Mouse (Mus musculus): ENCODE measurements around the gene Dhx58.

The Dhx58 gene

DNA sequence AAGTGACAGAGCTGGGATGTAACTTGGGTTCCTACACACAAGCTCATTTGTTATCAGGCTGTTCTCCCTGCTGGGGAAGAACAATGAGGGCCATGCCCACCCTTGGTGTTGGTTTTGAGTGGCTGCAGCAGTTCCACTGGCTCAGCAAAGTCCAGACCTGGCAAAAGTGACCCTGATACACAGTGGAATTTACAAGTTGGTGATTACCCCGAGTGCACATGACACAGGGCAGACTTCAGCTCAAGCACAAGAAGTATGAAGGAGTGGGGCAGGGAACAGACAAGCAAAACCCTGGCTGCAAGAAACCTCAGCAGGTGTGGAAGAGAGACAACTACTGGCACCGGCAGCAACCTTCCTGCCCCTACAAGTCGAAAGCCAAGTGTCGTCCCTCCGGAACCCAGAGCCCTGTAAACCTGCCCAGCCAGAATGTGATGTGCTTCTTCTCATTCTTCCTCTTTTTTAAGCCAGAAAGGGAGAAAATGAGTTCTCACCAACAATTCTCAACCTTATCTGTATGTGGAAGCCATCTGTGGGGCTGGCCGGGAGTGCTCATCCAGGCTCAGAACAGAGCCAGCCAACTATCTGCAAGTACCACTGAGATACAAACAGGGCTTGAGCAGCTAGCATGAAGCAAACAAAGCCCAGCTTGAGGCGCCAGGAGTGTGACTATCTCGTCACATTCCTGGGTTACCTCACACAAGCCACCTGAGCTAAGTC is 17.9 kb upstream of the Dhx58 start:
- DNase-seq: no peak

DNA sequence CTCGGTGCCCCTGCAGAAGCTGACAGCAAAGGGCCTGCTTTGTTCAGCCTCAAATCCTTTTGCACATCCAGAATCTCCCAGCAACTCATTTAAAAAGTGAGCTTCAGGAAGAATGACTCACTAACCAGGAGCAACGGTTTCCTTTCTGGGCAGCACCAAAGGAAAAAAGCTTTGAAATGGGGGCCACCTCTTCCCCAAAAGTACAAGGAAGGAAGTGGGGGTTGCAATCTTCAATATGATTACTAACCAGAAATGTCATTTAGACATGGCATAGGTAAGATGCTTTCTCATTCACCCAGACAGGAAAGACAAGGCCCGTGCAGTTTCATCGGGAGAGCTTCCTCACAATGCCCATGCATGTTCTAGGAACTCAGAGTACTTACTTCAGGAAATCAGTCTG is 17.2 kb upstream of the Dhx58 start:
- DNase-seq: no peak

GRCm38 (mm10) chr11:100720345-100720744 is 16.3 kb upstream of the Dhx58 start:
- DNase-seq: no peak

DNA sequence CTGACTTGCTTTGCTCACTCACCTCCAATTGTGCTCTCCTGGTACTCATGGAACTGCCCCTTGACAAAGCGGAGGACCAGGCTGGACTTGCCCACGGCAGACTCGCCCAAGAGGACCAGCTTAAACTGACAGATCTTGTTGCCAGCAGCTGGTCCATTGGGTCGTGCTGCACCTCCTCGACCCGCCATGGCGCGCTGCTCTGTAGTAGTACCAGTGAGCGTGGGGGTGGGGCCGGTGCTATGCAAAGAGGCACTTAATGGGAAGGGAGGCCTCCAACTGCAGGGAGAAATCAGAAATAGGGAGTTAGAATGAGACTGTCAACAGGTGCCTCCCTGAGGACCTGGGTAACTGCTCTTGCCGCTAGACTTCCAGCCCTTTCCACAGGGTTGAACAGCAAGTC is 15.8 kb upstream of the Dhx58 start:
- no peak for DNase-seq

GRCm38 (mm10) chr11:100719312-100719711 is 15.2 kb upstream of the Dhx58 start:
- DNase-seq: no peak

DNA sequence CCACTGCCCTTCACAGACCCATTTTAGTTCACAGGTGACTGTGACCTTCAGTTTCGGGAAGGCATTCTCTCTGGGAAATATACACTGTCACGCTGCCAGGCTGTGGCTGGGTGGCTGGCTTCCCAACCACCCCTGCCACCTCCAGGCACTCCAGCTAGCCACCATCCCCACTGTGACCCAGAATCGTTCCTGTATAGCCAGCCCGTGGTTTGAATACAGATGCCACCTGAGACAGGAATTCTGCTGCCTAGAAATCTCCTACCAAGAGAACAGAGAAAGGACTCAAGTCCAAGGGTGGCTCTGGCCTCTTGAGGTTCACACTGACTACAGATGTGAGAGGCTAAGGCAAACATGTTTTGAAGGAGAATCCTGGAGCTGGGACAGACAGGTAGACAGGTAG is 14.8 kb upstream of the Dhx58 start:
- no peak for DNase-seq

GRCm38 (mm10) chr11:100718462-100718861 is 14.4 kb upstream of the Dhx58 start:
- no peak for DNase-seq

GRCm38 (mm10) chr11:100716649-100717048 is 12.6 kb upstream of the Dhx58 start:
- no peak for DNase-seq

DNA sequence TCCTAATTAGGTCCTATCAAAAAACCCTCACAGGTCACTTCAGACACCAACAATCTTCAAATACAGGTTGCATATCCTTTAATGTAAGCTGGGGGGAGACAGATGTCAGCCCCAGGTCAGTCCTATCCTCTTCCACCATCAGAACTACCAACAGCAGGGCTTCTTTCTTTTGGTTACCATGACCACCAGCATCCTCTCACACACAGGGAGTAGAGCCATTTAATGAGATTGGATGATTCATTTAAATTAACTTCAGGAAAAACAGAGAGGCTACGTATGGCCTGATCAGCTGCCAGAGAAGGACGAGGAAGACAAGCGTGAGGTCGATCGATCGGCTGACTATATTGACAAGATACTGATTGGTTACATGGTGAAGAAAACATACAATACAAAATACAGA is 10.9 kb upstream of the Dhx58 start:
- no peak for DNase-seq

GRCm38 (mm10) chr11:100714534-100714915 is 10.5 kb upstream of the Dhx58 start:
- peak; percentile 80 to 82 for DNase-seq

DNA sequence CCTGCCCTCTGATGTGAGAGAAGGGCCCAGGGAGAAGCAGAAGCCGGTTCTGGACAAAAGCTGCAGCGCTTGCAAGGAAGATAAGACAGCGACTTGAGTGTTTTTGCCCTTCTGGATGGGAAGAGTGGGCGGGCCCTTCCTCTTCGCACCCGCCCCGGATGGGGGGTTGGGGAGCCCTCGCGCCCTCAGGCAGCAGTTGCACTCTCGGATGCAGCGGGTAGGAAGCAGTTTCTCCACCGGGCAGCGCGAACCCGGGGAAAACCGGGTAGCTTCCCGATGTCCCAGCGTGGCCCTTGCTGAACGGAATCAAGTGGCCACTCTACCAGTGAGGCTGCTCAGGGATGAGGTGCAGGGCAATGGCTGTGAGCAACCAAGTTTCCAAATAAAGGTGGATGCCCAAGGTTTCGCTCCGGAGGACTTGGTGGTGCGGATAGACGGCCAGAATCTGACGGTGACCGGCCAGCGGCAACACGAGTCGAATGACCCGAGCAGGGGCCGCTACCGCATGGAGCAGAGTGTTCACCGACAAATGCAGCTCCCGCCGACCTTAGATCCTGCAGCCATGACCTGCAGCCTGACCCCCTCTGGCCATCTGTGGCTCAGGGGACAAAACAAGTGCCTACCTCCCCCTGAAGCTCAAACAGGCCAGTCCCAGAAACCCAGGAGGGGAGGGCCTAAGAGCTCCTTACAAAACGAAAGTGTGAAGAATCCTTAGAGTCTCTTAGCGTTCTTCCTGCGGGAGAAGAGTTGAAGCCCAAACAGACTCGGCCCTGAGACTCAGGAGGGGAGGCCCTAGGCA is 9.9 kb upstream of the Dhx58 start, which contains the start of gene Hspb9:
Gene Hspb9 (plus strand): TSS at position 116 of the 799 bp plus-strand sequence.
- DNase-seq: peak in 1 of 2 experiments; percentile 28

- no peak for DNase-seq
Measured at GRCm38 (mm10) chr11:100713174-100713573, 9.1 kb upstream of the Dhx58 start.

- peak; percentile 89 to 92 for DNase-seq
Measured at GRCm38 (mm10) chr11:100711783-100712615, 7.9 kb upstream of the Dhx58 start, which contains the start of gene Kat2a. TSS of gene Kat2a (minus strand) at chr11:100712465.

DNA sequence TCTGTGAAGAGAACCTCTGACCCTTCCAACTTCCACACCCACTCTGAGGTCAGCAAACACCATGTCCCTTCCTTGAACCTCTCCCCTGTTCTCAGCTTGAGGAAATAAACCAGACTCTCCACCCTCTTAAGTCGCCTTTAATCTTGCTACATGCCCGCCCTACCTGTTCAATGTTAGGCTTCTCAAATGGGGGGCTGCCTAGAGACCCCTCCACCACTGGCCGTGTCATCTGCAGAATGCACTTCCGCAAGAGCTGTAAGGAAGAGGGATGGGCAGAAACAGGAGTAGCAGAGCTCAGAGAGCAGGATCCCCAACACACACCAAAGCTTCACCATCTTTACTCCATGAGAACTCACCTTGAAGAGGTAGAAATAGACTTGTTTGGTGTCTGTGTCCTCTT is 6.9 kb upstream of the Dhx58 start:
- DNase-seq: no peak

- no peak for DNase-seq
Measured at GRCm38 (mm10) chr11:100710528-100710927, 6.5 kb upstream of the Dhx58 start.

GRCm38 (mm10) chr11:100709201-100709810 is 5.2 kb upstream of the Dhx58 start:
- DNase-seq: no peak

GRCm38 (mm10) chr11:100705095-100705747 is 1.1 kb upstream of the Dhx58 start:
- no peak for DNase-seq

DNA sequence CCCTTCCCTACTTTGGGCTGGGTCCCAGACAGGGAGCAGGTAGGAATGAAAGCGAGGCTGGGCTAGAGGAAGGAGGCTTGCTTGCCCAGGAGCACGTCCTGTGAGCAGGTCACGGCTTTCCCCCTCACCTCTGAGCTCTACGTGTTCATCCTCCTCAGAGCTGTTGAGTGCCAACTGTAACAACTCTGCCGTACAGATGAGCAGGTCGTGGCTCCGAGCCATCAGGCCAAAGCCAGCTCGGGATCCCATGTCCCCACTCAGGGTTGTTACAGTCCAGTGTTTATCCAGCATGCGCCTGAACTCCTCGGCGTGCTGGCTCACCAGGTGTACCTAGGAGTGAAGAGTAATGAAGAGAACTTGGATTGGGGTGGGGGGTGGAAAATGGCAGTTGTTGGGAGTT is 705 bp downstream of the Dhx58 start:
- DNase-seq: no peak

GRCm38 (mm10) chr11:100702906-100703305 is 1.2 kb downstream of the Dhx58 start:
- no peak for DNase-seq

- peak; percentile 74 to 75 for DNase-seq
Measured at GRCm38 (mm10) chr11:100702081-100702851, 1.8 kb downstream of the Dhx58 start.

- no peak for DNase-seq
Measured at GRCm38 (mm10) chr11:100701301-100701700, 2.8 kb downstream of the Dhx58 start.

Measured in cerebellum, adult 18-20 months (tissue).